Mouse (Mus musculus): Measurements from ENCODE around the gene Slit3.

The Slit3 gene

GRCm38 (mm10) chr11:35415768-35416401 lies 294.9 kb downstream of the Slit3 start:
- DNase-seq: no peak

GRCm38 (mm10) chr11:35416402-35417093 lies 295.5 kb downstream of the Slit3 start:
- DNase-seq: no peak

- no peak for DNase-seq
Observed at GRCm38 (mm10) chr11:35417911-35418552, 297.0 kb downstream of the Slit3 start.

- no peak for DNase-seq
Observed at GRCm38 (mm10) chr11:35419013-35419412, 298.0 kb downstream of the Slit3 start.

DNA sequence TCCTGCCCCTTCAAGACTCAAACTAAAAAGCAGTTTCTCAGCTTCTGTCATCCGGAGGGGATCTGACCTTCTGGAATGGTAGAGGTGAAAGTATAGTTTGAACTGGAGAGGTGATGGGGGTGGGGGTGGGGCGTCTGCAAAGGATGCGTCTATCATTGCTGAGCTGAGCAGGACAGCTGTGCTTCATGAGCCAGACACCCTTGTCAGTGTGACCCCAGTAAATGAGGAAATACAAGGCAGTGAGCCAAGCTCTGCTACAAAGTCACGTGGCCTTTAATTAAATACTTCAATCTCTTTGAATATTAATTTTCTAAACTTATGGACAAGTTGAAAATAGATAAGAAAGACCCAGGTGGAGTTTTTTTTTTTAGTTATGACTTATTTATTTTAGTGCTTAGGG lies 300.7 kb downstream of the Slit3 start:
- DNase-seq: no peak

GRCm38 (mm10) chr11:35428036-35428435 lies 307.0 kb downstream of the Slit3 start:
- DNase-seq: no peak

GRCm38 (mm10) chr11:35431130-35431529 lies 310.1 kb downstream of the Slit3 start:
- no peak for DNase-seq

- DNase-seq: no peak
Observed at GRCm38 (mm10) chr11:35437510-35437909, 316.5 kb downstream of the Slit3 start.

GRCm38 (mm10) chr11:35440186-35440585 lies 319.2 kb downstream of the Slit3 start:
- DNase-seq: no peak

GRCm38 (mm10) chr11:35444489-35445100 lies 323.6 kb downstream of the Slit3 start:
- no peak for DNase-seq

- no peak for DNase-seq
Observed at GRCm38 (mm10) chr11:35447951-35448350, 326.9 kb downstream of the Slit3 start.

GRCm38 (mm10) chr11:35449199-35449598 lies 328.2 kb downstream of the Slit3 start:
- no peak for DNase-seq

DNA sequence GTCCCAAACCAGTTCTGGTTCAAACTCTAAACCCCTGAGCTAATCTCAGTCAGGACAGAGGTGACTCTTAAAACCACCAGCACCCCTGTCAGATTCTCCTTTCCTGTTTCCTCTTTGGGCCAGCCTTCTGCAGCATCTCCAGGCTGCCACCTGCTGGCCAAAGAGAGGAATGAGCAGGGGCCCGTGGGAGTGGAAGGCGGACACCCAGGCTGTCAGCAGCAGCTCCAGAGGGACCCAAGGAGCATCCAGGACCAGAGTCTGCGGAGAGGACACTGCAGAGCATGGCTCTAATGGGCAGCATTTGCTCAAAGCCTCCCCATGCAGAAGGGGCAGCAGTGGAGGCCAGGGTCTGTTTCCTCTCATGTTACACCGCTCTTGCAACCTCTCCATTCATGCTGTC lies 330.6 kb downstream of the Slit3 start:
- DNase-seq: peak; percentile 71

DNA sequence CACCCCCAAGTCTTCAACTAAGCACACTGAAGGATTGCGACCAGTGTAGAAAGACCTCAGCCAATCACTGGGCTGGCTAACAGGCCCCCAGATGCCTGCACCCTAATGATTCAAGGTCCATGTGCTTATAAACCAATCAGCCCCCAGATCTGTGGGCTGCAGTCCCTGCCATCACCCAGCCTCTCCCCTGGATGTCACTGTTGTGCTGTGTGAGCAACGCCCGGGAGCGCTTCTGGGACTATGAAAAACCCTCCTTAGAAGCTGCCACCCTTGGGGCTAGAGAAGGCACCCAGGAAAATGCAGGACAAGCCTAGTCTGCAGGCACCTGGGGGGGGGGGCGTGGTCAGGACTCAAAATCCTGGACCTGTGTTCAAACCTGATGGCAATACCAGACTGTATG lies 331.4 kb downstream of the Slit3 start:
- no peak for DNase-seq

DNA sequence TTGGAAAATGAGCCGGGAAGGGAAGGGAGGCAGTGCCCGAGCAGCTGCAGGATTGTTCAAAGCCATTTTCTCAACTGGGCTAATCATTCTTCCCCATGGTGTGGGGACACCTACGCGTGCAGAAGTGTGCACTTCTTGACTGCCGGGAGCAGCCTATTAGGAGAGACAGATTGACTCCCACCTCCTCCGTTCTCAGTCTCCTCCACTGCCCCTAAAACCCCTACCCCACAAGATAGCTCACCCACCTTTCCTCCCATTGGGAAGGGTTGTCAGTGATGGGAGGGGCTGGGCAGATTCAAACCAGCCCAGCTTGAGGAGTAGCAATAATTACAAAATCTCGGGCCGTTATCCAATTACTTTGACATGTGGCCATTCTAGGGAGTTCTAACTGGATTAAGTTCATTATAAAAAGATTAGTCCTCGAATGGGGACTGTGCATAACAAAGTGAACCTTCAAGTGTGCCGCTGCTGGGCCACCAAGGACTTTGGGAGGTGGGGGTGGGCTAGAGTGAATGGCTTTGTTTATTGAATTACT lies 333.2 kb downstream of the Slit3 start:
- DNase-seq: no peak

GRCm38 (mm10) chr11:35454781-35455180 lies 333.8 kb downstream of the Slit3 start:
- no peak for DNase-seq

- DNase-seq: no peak
Observed at GRCm38 (mm10) chr11:35458068-35458467, 337.0 kb downstream of the Slit3 start.

DNA sequence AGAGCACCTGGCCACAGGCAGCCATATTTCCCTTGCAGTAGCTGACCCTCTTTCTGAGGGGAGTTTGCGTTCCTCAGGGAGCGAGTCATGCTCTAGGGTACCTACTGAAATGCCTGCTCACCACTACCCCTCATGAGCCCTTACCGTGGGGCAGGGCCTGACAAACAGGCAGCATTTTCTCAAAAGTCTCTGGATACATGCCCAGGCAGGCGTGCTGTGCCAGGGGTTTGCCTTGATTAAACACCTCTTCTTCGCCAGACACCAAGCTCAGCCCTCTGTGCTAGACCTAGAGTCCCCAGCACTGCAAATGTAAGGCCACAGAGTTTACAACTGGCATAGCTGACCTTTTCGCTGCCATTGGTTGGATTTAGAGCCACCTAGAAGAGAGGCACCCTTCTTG lies 345.7 kb downstream of the Slit3 start:
- no peak for DNase-seq

DNA sequence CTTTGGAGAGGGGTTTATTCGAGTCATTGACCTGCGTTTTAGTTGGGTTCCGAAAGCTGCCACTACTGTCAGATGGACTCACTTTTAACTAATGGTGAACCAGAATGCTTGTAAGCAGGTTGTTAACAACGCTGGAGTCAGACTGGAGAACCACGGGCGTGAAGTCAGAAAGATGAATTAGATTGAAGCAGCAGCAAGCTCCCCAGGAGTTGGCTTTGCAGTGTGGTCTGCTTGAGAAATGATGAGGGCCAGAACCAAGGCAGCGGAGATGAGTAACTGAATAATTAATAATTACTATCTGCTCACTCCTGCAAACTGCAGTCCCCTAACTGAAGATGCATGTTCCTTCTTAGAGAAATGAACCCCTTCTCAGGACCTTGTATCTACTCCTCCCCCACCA lies 347.8 kb downstream of the Slit3 start:
- DNase-seq: no peak

GRCm38 (mm10) chr11:35469940-35470339 lies 348.9 kb downstream of the Slit3 start:
- DNase-seq: no peak

DNA sequence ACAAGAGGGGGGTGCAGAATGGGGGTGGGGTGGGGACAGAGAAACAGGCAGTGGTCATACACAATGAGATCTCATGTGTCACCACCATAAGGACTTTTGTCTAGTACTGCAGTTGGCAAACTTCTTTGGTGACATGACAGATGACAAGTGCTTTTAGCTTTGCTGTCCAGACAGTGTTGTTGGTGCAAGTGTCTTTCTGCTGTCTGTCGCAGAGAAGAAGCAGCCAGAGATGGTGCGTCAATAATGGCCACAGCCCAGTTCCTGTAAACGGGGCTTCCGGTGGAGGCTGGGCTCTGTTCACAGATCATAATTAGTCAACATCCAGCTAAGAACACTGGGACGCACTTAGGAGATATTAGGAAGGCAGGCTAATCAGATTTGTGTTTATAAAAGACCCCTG lies 349.8 kb downstream of the Slit3 start:
- DNase-seq: no peak

- DNase-seq: no peak
Observed at GRCm38 (mm10) chr11:35472842-35473616, 352.0 kb downstream of the Slit3 start.

DNA sequence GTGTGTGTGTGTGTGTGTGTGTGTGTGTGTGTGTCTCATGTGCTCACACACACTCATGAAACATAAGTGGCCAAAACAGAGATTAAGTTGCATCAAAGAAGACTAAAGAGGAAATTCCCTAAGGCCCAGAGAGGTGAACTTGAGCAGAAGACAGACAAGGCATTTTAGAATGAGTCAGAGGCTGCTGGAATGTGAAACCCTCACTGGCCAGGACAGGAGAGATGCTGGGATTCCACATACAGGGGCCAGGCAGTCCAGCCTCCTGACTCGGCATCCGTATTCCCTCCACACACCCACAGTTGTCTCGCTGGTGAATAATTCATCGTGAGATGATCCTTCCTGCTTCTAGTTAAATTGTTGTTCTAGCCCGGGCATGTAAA lies 352.6 kb downstream of the Slit3 start:
- DNase-seq: no peak

Measured in cerebellum, adult 8-10 months (tissue).